Mouse (Mus musculus): ENCODE measurements at regions not wholly inside any gene's neighbourhood (a gene's known extent, or its start where the extent isn't known, plus 50 kb on each side); places are given as distances from the start of the nearest gene placed in this dataset.

DNA sequence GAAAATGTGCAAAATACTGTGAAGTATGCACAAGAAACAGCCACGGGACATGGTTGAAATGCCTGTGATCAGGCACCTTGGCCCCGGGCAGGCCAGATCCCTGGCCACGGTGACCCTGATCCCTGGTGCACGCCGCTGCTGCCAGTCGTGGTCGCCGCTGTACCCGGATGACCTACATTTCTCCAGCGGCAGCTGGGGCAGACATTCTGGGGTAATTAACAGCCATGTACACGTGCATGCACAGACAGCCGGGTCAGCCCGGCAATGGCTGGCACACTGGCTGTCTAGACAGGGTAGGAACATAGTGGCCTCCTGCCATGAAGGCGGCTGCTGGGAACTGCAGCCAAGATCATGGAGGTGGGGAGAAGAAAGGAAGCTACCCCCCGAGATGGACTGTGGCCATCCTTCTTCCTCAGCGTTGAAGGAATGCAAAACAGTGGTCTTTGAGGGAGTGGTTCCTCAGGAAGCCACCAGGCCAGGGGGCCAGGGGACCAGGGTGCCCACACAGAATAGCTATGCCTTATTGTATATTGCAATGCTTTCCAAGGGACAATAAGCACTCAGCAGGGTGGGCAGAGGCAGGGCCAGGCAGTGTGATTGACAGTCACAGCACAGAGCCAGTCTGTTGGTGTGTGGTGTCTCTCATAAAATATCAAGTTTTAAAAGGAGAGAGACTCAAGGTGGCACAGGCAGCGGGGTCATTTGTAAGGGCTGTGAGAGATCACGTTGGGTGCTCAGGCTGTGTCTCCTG lies 108.3 kb upstream of the 1700021F07Rik start:
- intact Hi-C loops (cut with DNase I) = loop anchor here (5.0 kb wide), 1 partner anchor 62 kb away; no protein-coding TSS in a partner anchor
- peak; percentile 43 to 68 for DNase-seq

DNA sequence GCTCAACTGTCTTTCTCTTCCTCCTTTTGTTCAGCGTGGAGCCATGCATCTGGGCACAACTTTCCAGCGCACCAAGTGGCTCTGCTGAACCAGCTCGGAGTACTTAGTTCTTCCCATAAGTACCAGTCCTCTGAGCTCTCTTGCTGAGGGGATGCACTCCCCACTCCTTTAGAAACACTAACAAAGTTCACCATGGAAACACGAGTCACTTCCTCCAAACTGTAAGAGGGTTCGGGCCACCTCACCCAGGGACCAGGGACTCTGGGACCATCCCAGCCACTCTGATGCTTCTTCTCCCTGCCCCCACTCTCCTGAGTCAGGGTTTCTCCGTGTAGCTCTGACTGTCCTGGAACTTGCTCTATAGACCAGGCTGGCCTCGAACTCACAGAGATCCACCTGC lies 107.0 kb upstream of the 1700021F07Rik start:
- intact Hi-C loops (cut with DNase I) = no loop called here
- no peak for DNase-seq

DNA sequence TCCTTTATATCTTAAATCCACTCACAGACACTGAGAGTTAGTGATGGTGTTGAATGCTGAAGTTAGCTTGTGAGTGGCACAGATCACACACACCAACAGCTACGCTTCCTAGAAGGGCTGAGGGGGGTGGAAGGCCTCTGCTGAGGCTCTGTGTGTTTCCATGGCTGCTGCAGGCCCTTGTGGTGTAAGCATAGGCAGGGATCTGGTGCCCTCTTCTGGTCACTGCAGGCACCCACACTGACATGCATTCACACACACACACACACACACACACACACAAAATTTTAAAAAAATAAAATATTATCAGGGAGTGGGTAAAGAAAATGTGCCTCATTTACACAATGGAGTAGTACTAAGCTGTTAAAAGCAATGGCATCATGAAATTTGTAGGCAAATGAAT lies 105.5 kb upstream of the 1700021F07Rik start:
- DNase-seq = no peak
- intact Hi-C loops (cut with DNase I) = loop anchor here (2.0 kb wide), 1 partner anchor 188 kb away; no protein-coding TSS in a partner anchor

DNA sequence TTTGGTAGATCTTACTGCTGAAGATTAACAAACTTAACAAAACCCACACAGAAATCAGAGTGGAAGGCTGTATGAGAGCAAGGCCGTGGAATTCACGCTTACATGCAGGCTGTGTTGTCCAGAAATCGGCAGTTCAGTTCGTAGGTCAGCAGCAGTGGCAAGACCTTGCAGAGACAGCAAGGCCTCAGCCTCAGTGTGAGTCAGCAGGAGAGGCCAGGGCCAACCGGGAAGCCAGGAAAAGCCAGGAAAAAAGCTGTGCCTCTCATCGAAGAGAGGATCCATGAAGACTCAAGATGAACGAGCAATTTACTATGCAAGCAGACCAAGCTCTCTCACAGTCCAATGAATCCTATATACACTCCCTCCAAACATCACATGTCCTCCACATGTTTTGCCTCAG lies 103.4 kb upstream of the 1700021F07Rik start:
- DNase-seq = no peak
- intact Hi-C loops (cut with DNase I) = no loop called here

DNA sequence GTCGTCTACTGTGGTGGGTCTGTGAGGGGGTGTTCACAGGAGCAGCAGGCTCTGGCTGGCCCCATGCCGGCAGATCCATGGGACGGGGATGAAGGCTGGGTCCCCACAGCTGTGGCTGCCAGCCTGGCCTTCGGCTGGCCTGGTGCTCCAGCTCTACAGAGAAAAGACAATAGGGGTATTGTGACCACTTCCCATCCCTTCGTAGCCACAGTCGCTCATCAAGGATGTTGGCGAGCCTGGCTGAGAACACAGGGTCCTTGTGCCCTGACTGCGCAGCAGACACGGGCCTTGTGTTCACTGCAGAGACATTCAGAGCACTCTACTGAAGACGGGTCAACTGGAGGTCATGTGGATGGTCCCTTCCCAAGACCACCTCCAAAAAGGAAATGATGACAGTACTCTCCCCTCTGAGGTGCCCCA lies 102.4 kb upstream of the 1700021F07Rik start:
- intact Hi-C loops (cut with DNase I) = no loop called here
- DNase-seq = no peak

DNA sequence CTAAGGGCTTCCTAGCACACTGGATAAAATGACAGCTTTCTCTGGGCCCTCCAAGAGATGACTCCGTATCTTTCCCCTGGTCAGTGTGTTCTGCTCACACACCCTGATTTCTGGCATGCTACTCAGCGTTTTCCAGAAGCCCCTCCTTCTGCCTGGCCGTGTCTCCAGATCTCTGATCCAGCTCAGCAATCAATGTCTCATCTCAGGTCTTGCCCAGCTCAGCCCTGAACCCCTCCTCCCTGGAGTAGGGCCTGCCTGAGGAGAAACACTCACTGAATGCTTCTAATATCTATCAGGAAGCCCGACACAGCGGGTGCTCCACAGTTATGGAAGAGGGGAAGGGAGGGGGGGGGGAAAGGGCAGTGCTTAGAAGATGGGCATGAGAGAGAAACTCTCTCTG lies 101.9 kb upstream of the 1700021F07Rik start:
- intact Hi-C loops (cut with DNase I) = no loop called here
- no peak for DNase-seq

DNA sequence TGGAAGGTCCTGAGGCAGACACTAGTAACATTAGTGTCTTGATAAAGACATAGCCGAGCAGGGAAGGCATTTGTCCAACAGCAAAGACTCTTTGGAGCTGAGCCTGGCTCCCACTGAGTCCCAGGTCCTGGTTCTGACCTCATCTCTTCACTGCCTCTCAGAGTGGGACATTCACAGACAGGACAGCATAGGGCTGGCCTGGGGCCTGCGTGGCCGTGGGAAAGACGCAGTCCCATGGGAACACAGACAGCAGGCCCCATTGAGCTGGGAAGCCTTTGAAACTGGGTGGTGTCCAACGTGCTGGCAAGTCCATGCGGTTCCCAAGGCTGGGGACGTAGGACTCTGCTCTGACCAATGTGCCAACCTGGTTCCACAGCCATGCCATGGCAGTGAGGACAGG lies 97.5 kb upstream of the 1700021F07Rik start:
- intact Hi-C loops (cut with DNase I) = no loop called here
- peak; percentile 22 to 32 for DNase-seq

DNA sequence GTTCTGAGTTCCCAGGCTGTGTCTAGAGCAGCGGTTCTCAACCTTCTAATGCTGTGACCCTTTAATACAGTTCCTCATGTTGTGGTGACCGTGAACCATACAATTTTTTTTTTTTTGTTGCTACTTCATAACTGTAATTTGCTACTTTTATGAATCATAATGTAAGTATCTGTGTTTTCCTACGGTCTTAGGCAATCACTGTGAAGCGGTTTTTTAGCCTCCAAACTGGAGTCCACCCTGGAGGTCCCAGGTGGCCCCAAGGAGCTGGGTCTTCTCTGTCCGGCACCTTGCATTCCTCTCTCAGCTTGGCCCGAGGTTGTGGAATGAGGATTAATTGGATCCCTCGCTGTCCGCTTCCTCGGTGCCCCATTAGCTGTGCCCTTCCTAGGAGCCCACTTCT lies 96.6 kb upstream of the 1700021F07Rik start:
- DNase-seq = no peak
- intact Hi-C loops (cut with DNase I) = no loop called here

DNA sequence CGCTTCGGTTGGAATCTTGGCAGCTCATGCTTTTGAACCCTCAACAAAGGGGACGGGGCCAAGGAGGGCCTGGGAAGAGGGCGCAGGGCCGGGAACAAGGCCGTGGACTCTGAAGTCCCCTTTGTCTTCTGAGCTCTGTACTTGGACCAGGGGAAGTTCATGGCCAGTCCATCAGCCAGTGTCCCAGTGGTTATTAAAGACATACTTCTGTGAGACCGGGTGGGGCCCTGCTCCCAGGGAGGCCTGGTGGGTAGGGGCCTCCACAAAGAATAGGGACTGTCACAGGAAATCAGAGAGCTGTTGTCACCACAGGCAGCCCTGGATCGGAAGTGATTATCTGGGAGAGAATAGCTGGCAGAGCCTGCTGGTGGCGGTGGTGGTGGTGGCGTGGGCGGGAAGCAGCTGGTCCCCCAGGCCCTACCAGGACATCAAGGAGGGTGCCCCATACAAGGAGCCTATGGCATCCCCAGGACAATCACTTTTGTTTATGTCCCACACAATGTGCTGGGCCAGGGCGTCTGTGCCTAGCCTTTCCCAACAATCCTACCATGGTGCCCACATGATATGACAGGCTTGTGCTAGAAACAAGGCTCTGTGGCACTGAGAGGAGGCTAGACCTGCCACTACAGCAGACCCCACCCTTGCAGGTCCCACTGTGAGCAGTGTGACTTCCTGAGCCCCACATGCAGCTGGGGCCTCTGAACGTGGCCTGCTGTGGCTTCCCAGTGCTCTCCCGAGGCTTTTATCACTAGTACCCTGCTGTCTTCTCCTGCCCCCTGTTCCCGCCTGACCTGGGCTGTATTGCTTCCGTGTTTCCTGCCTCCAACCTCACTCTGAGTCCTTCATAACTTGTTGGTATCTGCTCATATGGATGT lies 96.0 kb upstream of the 1700021F07Rik start:
- no peak for DNase-seq
- intact Hi-C loops (cut with DNase I) = no loop called here

DNA sequence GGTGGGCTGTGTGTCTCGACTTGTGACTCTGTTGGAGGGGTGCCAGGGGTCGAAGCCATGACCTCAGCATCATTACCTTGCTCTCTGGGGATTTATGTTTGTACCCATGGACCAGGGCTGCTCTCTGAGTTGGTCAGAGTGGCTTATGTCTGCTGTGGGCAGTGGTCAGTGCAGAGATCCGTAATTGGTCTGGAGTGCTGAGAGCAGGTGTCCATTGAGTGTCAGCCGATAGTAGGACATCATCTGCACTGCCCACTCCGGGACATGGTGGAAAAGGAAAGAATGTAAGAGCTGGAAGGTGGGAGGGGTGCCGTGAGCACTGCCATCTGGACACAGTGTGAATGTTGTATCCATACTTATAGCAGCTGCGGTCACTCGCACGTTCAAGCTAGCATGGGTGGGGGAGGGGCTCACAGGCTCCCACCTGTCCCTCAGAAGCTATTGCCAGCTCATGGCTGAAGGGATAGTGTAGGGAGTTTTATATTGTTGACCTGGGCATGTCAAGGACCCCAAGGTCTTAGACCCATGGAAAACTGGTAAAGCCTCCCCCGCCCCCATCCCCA lies 94.4 kb upstream of the 1700021F07Rik start:
- intact Hi-C loops (cut with DNase I) = no loop called here
- DNase-seq = no peak

DNA sequence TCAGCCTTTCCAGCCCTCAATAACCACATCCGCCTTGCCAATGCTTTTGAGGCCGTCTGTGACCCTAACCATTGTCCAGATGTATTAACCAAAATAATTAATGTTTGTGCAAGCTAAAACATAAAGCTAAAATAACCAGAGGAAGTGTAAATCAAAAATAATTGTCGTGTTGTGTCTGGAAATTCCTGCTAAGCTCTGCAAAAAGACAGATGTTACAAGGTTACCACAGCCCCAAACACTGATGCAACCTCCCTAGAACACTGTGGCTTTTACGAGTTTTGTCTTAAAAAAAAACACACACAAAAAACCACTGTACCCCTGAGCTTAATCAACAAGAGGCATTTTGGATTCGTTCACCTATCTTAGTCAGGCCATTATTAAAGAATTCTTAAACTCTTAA lies 90.5 kb upstream of the 1700021F07Rik start:
- intact Hi-C loops (cut with DNase I) = no loop called here
- no peak for DNase-seq

DNA sequence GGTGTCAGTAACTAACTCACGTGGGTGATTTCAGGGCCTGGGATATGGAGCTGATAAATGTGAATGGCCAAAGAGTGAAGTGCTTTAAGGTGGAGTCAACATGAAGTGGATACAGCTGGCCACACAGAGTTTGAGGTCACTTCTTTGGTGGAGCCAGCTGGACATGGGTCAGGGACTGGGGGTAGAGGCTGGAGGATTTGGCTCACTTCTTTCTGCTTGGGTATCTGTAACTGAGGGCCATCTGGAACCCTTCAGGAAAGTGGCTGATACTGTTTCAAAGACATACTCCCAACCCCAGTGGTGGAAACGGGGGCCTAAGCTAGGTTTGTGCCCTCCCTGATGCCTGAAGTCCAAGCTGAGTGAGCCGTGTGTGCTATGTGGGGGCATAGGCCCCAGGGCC lies 90.1 kb upstream of the 1700021F07Rik start:
- DNase-seq = peak; percentile 66 to 67
- intact Hi-C loops (cut with DNase I) = no loop called here

DNA sequence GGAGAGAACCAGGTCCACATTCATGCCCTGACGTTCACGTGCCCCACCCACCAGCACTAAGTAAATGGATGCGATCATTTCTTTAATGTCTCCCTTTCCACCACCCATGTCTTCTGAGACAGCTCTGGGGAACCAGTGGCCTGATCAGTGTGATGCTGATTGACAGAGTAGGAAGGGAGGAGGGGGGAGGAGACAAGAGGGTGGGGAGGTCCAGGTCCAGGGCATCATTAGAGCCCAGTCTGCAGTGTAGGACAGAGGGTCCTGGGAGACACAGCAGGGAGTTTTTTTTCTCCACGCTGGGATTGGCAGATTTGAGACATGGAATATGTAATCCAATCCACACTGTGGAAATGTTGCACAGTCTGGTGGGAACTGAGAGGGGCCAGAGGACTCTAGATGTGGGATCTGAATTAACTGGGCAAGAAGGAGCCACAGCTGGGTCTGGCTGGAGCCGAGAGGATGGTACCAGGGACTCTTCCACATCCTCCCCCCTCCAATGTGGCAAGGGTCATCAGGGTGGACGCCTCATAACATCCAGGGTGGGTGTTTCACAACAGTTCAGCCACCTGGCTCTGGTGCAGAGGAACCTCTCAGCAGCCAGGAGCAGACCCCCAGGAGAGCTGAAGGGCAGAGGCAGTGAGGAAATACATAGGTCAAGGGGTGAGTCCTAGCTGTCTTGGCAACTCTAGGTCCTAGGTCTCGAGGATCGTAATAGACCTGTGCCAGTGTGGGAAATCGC lies 89.3 kb upstream of the 1700021F07Rik start:
- intact Hi-C loops (cut with DNase I) = no loop called here
- no peak for DNase-seq

DNA sequence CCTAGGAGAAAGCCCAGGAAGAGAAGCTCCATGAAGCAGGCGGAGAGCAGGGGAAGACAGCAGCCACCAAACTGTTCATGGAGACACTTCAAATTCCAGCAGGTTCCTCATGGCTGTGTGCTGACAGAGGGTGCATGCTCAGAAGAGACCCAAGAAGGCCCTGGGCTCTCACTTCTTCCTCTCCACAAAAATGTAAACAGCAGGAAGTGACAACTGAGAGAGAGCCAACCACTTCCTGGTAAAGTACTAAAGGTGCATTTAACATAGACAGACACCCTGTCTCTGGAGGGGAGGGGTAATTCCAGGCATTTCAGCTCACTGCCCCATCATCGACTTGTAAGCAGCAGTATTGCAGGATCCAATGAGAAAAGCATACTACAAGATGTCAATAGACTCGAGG lies 85.8 kb upstream of the 1700021F07Rik start:
- intact Hi-C loops (cut with DNase I) = no loop called here
- DNase-seq = no peak

DNA sequence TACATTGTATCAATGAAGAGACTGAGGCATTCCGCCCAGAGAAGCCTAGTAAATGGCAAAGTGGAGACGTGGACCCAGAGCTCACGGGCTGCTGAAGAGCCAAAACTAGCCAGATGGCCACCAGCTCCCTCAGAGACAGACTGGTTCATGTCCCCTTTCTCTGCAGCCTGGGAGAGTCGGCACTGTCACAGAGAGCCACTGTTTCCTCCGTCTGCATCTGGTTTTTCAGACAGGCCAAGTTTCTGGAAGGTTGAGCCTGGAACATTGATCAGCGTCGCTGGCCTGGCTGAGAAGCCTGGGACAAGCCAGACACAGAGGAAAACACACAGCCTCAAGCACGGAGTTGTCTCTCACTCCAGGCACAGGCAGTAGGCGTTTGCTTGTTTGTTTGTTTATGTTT lies 83.4 kb upstream of the 1700021F07Rik start:
- DNase-seq = peak in 1 of 2 experiments; percentile 20
- intact Hi-C loops (cut with DNase I) = no loop called here

DNA sequence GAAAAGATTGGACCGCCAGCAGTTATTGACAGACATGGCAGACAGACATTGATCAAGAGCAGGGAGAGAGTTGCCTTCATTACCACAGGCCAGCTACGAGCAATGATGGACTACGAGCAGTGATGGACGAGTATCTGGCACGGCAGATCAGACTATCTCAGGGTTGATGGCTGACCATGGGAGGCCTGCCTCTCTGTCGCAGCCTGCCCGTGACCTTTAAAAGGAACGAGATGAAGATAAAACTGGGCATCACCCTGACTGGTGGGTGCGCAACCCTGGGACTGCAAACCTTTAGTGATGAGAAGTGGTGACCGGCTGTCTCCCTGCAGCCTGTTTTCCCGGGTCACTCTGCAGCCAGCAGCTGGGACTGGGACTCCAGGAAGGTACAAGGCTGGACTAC lies 80.3 kb upstream of the 1700021F07Rik start:
- intact Hi-C loops (cut with DNase I) = no loop called here
- DNase-seq = no peak

DNA sequence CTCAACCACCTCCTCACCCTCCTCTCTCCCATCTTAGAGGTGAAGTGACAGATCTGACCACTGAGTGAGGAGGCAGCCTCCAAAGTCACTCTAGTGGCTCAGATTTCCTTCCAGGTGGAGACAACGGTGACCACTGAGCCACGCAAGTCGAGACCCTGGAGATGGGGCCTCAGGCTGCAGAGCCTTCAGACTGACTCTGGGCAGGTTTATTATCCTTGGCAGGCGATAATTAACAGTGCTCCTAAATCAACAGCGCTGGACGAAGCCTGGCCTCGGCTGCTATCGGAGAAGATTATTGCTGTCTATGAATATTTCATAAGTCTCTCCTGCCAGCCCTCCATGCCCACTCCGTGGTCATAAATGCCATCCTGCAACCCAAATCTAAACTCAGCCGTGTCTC lies 79.1 kb upstream of the 1700021F07Rik start:
- no peak for DNase-seq
- intact Hi-C loops (cut with DNase I) = no loop called here

DNA sequence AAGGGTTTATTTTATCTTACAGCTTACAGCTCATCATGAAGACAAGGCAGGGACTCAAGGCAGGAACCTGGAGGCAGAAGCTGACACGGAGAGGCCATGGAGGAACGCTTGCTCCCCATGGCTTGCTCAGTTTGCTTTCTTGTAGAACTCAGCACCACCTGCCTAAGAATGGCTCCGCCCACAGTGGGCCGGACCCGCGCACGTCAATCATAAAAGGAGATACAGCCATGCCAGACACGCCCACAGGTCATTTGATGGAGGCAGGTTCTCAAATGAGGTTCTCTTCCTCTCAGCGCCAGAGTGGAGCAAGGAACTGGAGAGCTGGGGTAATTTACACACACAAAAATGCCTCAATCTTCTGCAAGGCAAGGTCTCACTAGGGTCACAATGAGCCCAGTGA lies 78.0 kb upstream of the 1700021F07Rik start:
- intact Hi-C loops (cut with DNase I) = no loop called here

DNA sequence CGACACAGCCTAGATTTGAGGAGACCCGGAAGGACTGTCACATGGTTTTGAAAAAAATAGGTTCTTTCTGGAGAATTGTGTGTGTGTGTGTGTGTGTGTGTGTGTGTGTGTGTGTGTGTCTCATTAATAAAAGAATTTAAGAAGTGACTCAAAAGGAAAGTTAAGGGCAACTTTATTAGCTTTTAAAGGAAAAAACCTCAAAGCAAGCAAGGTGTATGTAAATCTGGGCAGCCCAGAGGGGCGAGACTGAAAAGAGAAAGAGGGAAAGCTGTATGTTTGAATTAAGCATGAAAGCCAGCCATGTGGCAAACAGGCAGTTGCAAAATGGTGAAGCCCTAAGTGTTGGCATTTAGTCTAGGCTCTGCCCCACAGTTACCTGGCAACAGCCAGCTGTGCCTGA lies 77.3 kb upstream of the 1700021F07Rik start:
- intact Hi-C loops (cut with DNase I) = no loop called here
- DNase-seq = no peak

More for the DNA sequence above, 78.0 kb upstream of the 1700021F07Rik start:
- DNase-seq = no peak

DNA sequence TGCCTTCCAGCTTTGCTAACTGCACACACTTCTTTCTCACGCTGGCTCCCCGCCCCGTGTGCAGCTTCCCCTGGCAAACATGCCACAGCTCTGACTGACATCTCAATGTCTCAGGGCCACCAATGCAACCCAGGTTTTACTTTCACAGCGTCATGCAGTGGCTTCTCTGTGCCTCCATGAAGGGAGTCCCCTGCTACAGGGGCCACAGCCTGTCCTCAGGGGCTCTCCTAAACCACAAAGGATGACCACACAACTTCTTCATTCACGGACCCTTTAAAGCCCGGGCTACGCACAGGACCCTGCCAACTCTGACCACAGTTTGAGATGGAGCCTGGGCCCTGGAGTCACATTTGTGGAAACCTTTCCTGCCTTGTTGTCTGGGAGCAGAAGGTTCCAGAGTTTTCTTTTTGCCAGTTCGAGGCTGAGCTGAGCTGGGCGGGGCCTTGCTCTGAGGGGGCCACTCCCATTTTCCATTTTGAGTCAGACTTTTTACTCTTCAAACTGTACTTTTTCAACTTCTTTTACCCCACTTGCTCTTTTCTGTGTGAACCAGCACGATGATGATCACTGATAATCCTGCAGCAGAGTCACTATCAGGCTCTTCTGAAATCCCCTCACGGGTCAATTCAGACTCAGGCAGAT lies 73.7 kb upstream of the 1700021F07Rik start:
- no peak for DNase-seq
- intact Hi-C loops (cut with DNase I) = no loop called here
